Mouse (Mus musculus): ENCODE results near the gene Slc25a35. TPM values are rescaled to one million over a fixed set of nuclear protein-coding genes. Genes with fewer than 3 reads are reported as not detected.
"Not testable (repeated sequence)": the region's sequence is repeated elsewhere in the genome, so short reads cannot be mapped to it uniquely, and the experiment has no call there.

Gene Slc25a35
- 1 to 10 TPM; 1.1 to 2.0 TPM for total RNA-seq (2021)

- DNase-seq, result peak; percentile 90
- intact Hi-C loops (cut with DNase I), result no loop called here
These were observed at the start of gene Slc25a35 for GRCm38 (mm10) chr11:68967337-68968282. Gene Slc25a35 (plus strand): TSS chr11:68968131.

GRCm38 (mm10) chr11:68923191-68923590 lies 44.7 kb upstream of the Slc25a35 start:
- intact Hi-C loops (cut with DNase I), result no loop called here
- no peak for DNase-seq

GRCm38 (mm10) chr11:68924749-68925148 lies 43.2 kb upstream of the Slc25a35 start:
- no peak for DNase-seq
- intact Hi-C loops (cut with DNase I), result no loop called here

GRCm38 (mm10) chr11:68926981-68927380 lies 41.0 kb upstream of the Slc25a35 start, which contains the start of gene Odf4:
Gene Odf4 (minus strand): TSS chr11:68927081.
- no peak for DNase-seq
- intact Hi-C loops (cut with DNase I), result no loop called here

- intact Hi-C loops (cut with DNase I), result no loop called here
- DNase-seq, result no peak
These were observed 38.0 kb upstream of the Slc25a35 start for GRCm38 (mm10) chr11:68929947-68930346.

- no peak for DNase-seq
- intact Hi-C loops (cut with DNase I), result no loop called here
These were observed 33.9 kb upstream of the Slc25a35 start for GRCm38 (mm10) chr11:68933885-68934507.

GRCm38 (mm10) chr11:68936951-68937350 lies 31.0 kb upstream of the Slc25a35 start:
- intact Hi-C loops (cut with DNase I); DNase-seq: not testable (repeated sequence)

- DNase-seq, result peak; percentile 85
- intact Hi-C loops (cut with DNase I), result no loop called here
These were observed 28.3 kb upstream of the Slc25a35 start for GRCm38 (mm10) chr11:68939451-68940304.

GRCm38 (mm10) chr11:68940516-68940915 lies 27.4 kb upstream of the Slc25a35 start:
- no peak for DNase-seq
- intact Hi-C loops (cut with DNase I), result no loop called here

GRCm38 (mm10) chr11:68942731-68943130 lies 25.2 kb upstream of the Slc25a35 start:
- DNase-seq, result no peak
- intact Hi-C loops (cut with DNase I), result no loop called here

- no peak for DNase-seq
- intact Hi-C loops (cut with DNase I), result no loop called here
These were observed 22.7 kb upstream of the Slc25a35 start for GRCm38 (mm10) chr11:68945245-68945644.

GRCm38 (mm10) chr11:68946001-68946400 lies 21.9 kb upstream of the Slc25a35 start:
- DNase-seq, result no peak
- intact Hi-C loops (cut with DNase I), result no loop called here

- DNase-seq, result peak; percentile 11
- intact Hi-C loops (cut with DNase I), result no loop called here
These were observed 21.0 kb upstream of the Slc25a35 start for GRCm38 (mm10) chr11:68946806-68947440.

GRCm38 (mm10) chr11:68947542-68947993 lies 20.4 kb upstream of the Slc25a35 start:
- peak; percentile 49 for DNase-seq

GRCm38 (mm10) chr11:68953903-68954302 lies 14.0 kb upstream of the Slc25a35 start:
- intact Hi-C loops (cut with DNase I), result no loop called here
- no peak for DNase-seq

More at GRCm38 (mm10) chr11:68947542-68947993, 20.4 kb upstream of the Slc25a35 start:
- intact Hi-C loops (cut with DNase I), result no loop called here

- intact Hi-C loops (cut with DNase I), result no loop called here
- DNase-seq, result no peak
These were observed 13.5 kb upstream of the Slc25a35 start for GRCm38 (mm10) chr11:68954408-68954807.

- no peak for DNase-seq
- intact Hi-C loops (cut with DNase I), result no loop called here
These were observed 12.5 kb upstream of the Slc25a35 start for GRCm38 (mm10) chr11:68955473-68955872.

- no peak for DNase-seq
These were observed 11.8 kb upstream of the Slc25a35 start for GRCm38 (mm10) chr11:68956107-68956506.

GRCm38 (mm10) chr11:68956697-68957096 lies 11.2 kb upstream of the Slc25a35 start:
- no peak for DNase-seq
- intact Hi-C loops (cut with DNase I), result no loop called here

More at GRCm38 (mm10) chr11:68956107-68956506, 11.8 kb upstream of the Slc25a35 start:
- intact Hi-C loops (cut with DNase I), result no loop called here

GRCm38 (mm10) chr11:68957308-68957707 lies 10.6 kb upstream of the Slc25a35 start, which contains the start of gene Arhgef15:
Gene Arhgef15 (minus strand): TSS chr11:68957480.
- intact Hi-C loops (cut with DNase I), result no loop called here
- no peak for DNase-seq
